13 mouse cellular contexts compared by ENCODE assay signal in genomic region chr4:124663034-124663433, GRCm38 (mm10). TPM values are rescaled to one million over a fixed set of nuclear protein-coding genes. Genes with fewer than 3 reads are reported as not detected.
A peak's percentile ranks its signal among the peaks of the same experiment; 100 is the strongest.
DNase-seq lines count a peak whose midpoint lies in the region; ATAC-seq and TF ChIP-seq lines count a peak whose summit lies in the region.
"Had no signal": no experiment of that assay in that cellular context is flagged by ENCODE, and none has a peak within 500 bp of the region (broad histone marks: within the 10 kb centered on the region; RNA-seq: fewer than 3 reads in every experiment).

No protein-coding gene starts in this region.

- no peak for TF ChIP-seq POLR2A in liver, adult 2 months (IDR thresholded peaks at IDR 0.05; ENCODE audit: extremely low read depth, insufficient read depth, low read length)

- peak; percentile 26; the same call in 1 of the 2 replicates for TF ChIP-seq CTCF in liver, adult 2 months (IDR thresholded peaks at IDR 0.05; ENCODE audit: low read depth, low read length)

- no peak for ATAC-seq in embryonic facial prominence, embryonic 14.5 days (ENCODE audit: low read depth)
- no peak for ATAC-seq in liver, embryonic 11.5 days (replicated peaks; ENCODE audit: low FRiP score)
- peak; percentile 69 for ATAC-seq in megakaryocyte progenitor cell, adult 5-6 weeks (replicated peaks; ENCODE audit: poor library complexity)
- no peak for ATAC-seq in megakaryocyte-erythroid progenitor cell, adult 5-6 weeks (replicated peaks; ENCODE audit: low FRiP score, low TSS enrichment, poor library complexity, severe bottlenecking)

- peaks cover 64% of the 10 kb centered on the region for H3K27me3 ChIP-seq in embryonic facial prominence, embryonic 14.5 days (replicated peaks; ENCODE audit: control insufficient read depth, insufficient read depth, low read length)
- peaks cover 100% of the 10 kb centered on the region for H3K27me3 ChIP-seq in embryonic facial prominence, embryonic 10.5 days (replicated peaks; ENCODE audit: low read depth, poor library complexity, severe bottlenecking)
- H3K27me3 ChIP-seq in liver, adult 2 months (ENCODE audit: control insufficient read depth, insufficient read depth, low read length) = peaks cover 23% of the 10 kb centered on the region
- H3K27me3 ChIP-seq in liver, embryonic 11.5 days (replicated peaks; ENCODE audit: control insufficient read depth, insufficient read depth, low read length) = peaks cover 79% of the 10 kb centered on the region

- H3K4me3 ChIP-seq in embryonic facial prominence, embryonic 14.5 days (ENCODE audit: low read depth, low read length) = no peak overlapping the region
- no peak overlapping the region for H3K4me3 ChIP-seq in embryonic facial prominence, embryonic 10.5 days
- H3K4me3 ChIP-seq in liver, adult 2 months (ENCODE audit: insufficient read depth, low read depth, low read length) = no peak overlapping the region
- H3K4me3 ChIP-seq in liver, embryonic 11.5 days (ENCODE audit: low read depth, low read length) = no peak overlapping the region
- H3K4me3 ChIP-seq: heart, embryonic 10.5 days; hindbrain, embryonic 15.5 days; limb, embryonic 13.5 days had no signal

- no peak overlapping the region for H3K9ac ChIP-seq in embryonic facial prominence, embryonic 14.5 days (ENCODE audit: low read depth, low read length)
- no peak overlapping the region for H3K9ac ChIP-seq in liver, adult 2 months (ENCODE audit: low read depth, low read length)
- H3K9ac ChIP-seq in liver, embryonic 11.5 days (ENCODE audit: low read depth, low read length) = no peak overlapping the region
- H3K9ac ChIP-seq: hindbrain, embryonic 15.5 days; limb, embryonic 13.5 days had no signal

- 0 out of 2 replicates have a peak, but pooled peaks cover 3% of the 10 kb centered on the region for H3K4me1 ChIP-seq in embryonic facial prominence, embryonic 14.5 days (ENCODE audit: control insufficient read depth, insufficient read depth, low read length)
- H3K4me1 ChIP-seq in embryonic facial prominence, embryonic 10.5 days = peaks cover 36% of the 10 kb centered on the region
- no peaks in the 10 kb centered on the region for H3K4me1 ChIP-seq in liver, adult 2 months (ENCODE audit: control insufficient read depth, insufficient read depth, low read length)
- peaks cover 1% of the 10 kb centered on the region for H3K4me1 ChIP-seq in liver, embryonic 11.5 days (replicated peaks; ENCODE audit: control insufficient read depth, insufficient read depth, low read length)

- no peaks in the 10 kb centered on the region for H3K9me3 ChIP-seq in embryonic facial prominence, embryonic 14.5 days (ENCODE audit: control insufficient read depth, low read length)
- H3K9me3 ChIP-seq in embryonic facial prominence, embryonic 10.5 days = no peaks in the 10 kb centered on the region
- H3K9me3 ChIP-seq in liver, embryonic 11.5 days (ENCODE audit: control insufficient read depth, low read length) = no peaks in the 10 kb centered on the region
- H3K9me3 ChIP-seq: heart, embryonic 10.5 days; hindbrain, embryonic 15.5 days; limb, embryonic 13.5 days had no signal

- H3K36me3 ChIP-seq in embryonic facial prominence, embryonic 14.5 days (ENCODE audit: control insufficient read depth, insufficient read depth, low read length) = no peaks in the 10 kb centered on the region
- no peaks in the 10 kb centered on the region for H3K36me3 ChIP-seq in embryonic facial prominence, embryonic 10.5 days (replicated peaks)
- H3K36me3 ChIP-seq in liver, adult 2 months (ENCODE audit: control insufficient read depth, insufficient read depth, low read length) = no peaks in the 10 kb centered on the region
- no peaks in the 10 kb centered on the region for H3K36me3 ChIP-seq in liver, embryonic 11.5 days (ENCODE audit: control insufficient read depth, insufficient read depth, low read length)
- H3K36me3 ChIP-seq: heart, embryonic 10.5 days; hindbrain, embryonic 15.5 days; limb, embryonic 13.5 days had no signal

- DNase-seq in embryonic facial prominence, embryonic 14.5 days (ENCODE audit: low spot score) = peak; percentile 29
- no peak for DNase-seq in embryonic facial prominence, embryonic 10.5 days (ENCODE audit: low spot score)
- no peak for DNase-seq in liver, adult 2 months (ENCODE audit: extremely low read depth, low read depth, low spot score)
- no peak for DNase-seq in liver, embryonic 11.5 days (ENCODE audit: low spot score)
- peak; percentile 41 for DNase-seq in ES-CJ7 (ENCODE audit: low read depth, low spot score)
- no peak for DNase-seq in left cerebral cortex, adult 9 months (ENCODE audit: low spot score in 2 of 2)
- DNase-seq: thymus, postnatal 14 days had no signal

- no peak overlapping the region for H3K27ac ChIP-seq in embryonic facial prominence, embryonic 14.5 days (replicated peaks; ENCODE audit: low read depth, low read length)
- no peak overlapping the region for H3K27ac ChIP-seq in embryonic facial prominence, embryonic 10.5 days (replicated peaks)
- no peak overlapping the region for H3K27ac ChIP-seq in liver, adult 2 months (replicated peaks; ENCODE audit: insufficient read depth, low read depth, low read length)
- H3K27ac ChIP-seq in liver, embryonic 11.5 days (ENCODE audit: low read depth, low read length) = no peak overlapping the region
- H3K27ac ChIP-seq: heart, embryonic 10.5 days; hindbrain, embryonic 15.5 days; limb, embryonic 13.5 days had no signal

- no peak overlapping the region for H3K4me2 ChIP-seq in embryonic facial prominence, embryonic 14.5 days (ENCODE audit: low read depth, low read length)
- no peak overlapping the region for H3K4me2 ChIP-seq in liver, embryonic 11.5 days
- H3K4me2 ChIP-seq: hindbrain, embryonic 15.5 days; limb, embryonic 13.5 days had no signal

- no peaks in the 10 kb centered on the region for H3K79me2 ChIP-seq in liver, adult 2 months (ENCODE audit: control insufficient read depth, insufficient read depth, low read length)

- 49% methylated on average over 3 of the region's 3 CpGs for WGBS in embryonic facial prominence, embryonic 14.5 days
- 62% methylated on average over 3 of the region's 3 CpGs for WGBS in embryonic facial prominence, embryonic 10.5 days
- 46% methylated on average over 3 of the region's 3 CpGs for WGBS in liver, adult 2 months
- 49% methylated on average over 3 of the region's 3 CpGs for WGBS in liver, embryonic 11.5 days

RNA-seq across cellular contexts. Expression of gene Pou3f1, which starts 6.4 kb away (rescaled TPM):
- polyA plus RNA-seq in embryonic facial prominence, embryonic 14.5 days (2014; fragmentation: Nextera tagmentation; extraction: Ambion mirVana) = 1.2 and 1.7 TPM in 2 replicates
- 1.7 and 2.5 TPM in 2 replicates for polyA plus RNA-seq in embryonic facial prominence, embryonic 10.5 days (2016; fragmentation: Nextera tagmentation; extraction: Ambion mirVana)
- not detected in 2 replicates for total RNA-seq in liver, adult 2 months (2014; rRNA removed)
- polyA plus RNA-seq in liver, adult 2 months (2012; rRNA removed) = 0.02 TPM in 1 of 2 replicates, not detected in the other
- polyA plus RNA-seq in liver, embryonic 11.5 days (2014; fragmentation: Nextera tagmentation; extraction: Ambion mirVana) = 0.16 and 0.21 TPM in 2 replicates
- total RNA-seq in megakaryocyte progenitor cell, adult 5-6 weeks (2015) = 0.05 TPM in 1 of 2 replicates, not detected in the other
- total RNA-seq in megakaryocyte progenitor cell, adult 5-6 weeks (2017) = not detected in 2 replicates
- total RNA-seq in megakaryocyte-erythroid progenitor cell, adult 5-6 weeks (2014; fragmentation: Nextera tagmentation) = not detected in 2 replicates
- total RNA-seq in megakaryocyte-erythroid progenitor cell, adult 5-6 weeks (2017) = 0.23 TPM in 1 of 2 replicates, not detected in the other

RNA-seq across cellular contexts. Expression of gene Utp11, which starts 30.4 kb away (rescaled TPM):
- polyA plus RNA-seq in embryonic facial prominence, embryonic 14.5 days (2014; fragmentation: Nextera tagmentation; extraction: Ambion mirVana) = 58.6 and 62.7 TPM in 2 replicates
- polyA plus RNA-seq in embryonic facial prominence, embryonic 10.5 days (2016; fragmentation: Nextera tagmentation; extraction: Ambion mirVana) = 70.8 and 78.6 TPM in 2 replicates
- 9.3 and 11.6 TPM in 2 replicates for total RNA-seq in liver, adult 2 months (2014; rRNA removed)
- polyA plus RNA-seq in liver, adult 2 months (2012; rRNA removed) = 4.2 and 5.5 TPM in 2 replicates
- 73.3 and 80.5 TPM in 2 replicates for polyA plus RNA-seq in liver, embryonic 11.5 days (2014; fragmentation: Nextera tagmentation; extraction: Ambion mirVana)
- total RNA-seq in megakaryocyte progenitor cell, adult 5-6 weeks (2015) = 78.0 and 81.5 TPM in 2 replicates
- 70.8 and 93.1 TPM in 2 replicates for total RNA-seq in megakaryocyte progenitor cell, adult 5-6 weeks (2017)
- total RNA-seq in megakaryocyte-erythroid progenitor cell, adult 5-6 weeks (2014; fragmentation: Nextera tagmentation) = 54.9 and 55.0 TPM in 2 replicates
- total RNA-seq in megakaryocyte-erythroid progenitor cell, adult 5-6 weeks (2017) = 101 and 103 TPM in 2 replicates

RNA-seq across cellular contexts. Expression of gene Fhl3, which starts 37.5 kb away (rescaled TPM):
- polyA plus RNA-seq in embryonic facial prominence, embryonic 14.5 days (2014; fragmentation: Nextera tagmentation; extraction: Ambion mirVana) = 15.7 and 18.2 TPM in 2 replicates
- 10.8 and 15.5 TPM in 2 replicates for polyA plus RNA-seq in embryonic facial prominence, embryonic 10.5 days (2016; fragmentation: Nextera tagmentation; extraction: Ambion mirVana)
- total RNA-seq in liver, adult 2 months (2014; rRNA removed) = 0.20 and 0.28 TPM in 2 replicates
- polyA plus RNA-seq in liver, adult 2 months (2012; rRNA removed) = 0.95 and 1.5 TPM in 2 replicates
- 5.1 and 6.8 TPM in 2 replicates for polyA plus RNA-seq in liver, embryonic 11.5 days (2014; fragmentation: Nextera tagmentation; extraction: Ambion mirVana)
- total RNA-seq in megakaryocyte progenitor cell, adult 5-6 weeks (2015) = 17.1 and 19.3 TPM in 2 replicates
- total RNA-seq in megakaryocyte progenitor cell, adult 5-6 weeks (2017) = 4.9 and 5.3 TPM in 2 replicates
- 3.3 and 5.3 TPM in 2 replicates for total RNA-seq in megakaryocyte-erythroid progenitor cell, adult 5-6 weeks (2014; fragmentation: Nextera tagmentation)
- 0.42 and 4.1 TPM in 2 replicates for total RNA-seq in megakaryocyte-erythroid progenitor cell, adult 5-6 weeks (2017)

RNA-seq across cellular contexts. Expression of gene Sf3a3, which starts 51.5 kb away (rescaled TPM):
- 110 and 118 TPM in 2 replicates for polyA plus RNA-seq in embryonic facial prominence, embryonic 14.5 days (2014; fragmentation: Nextera tagmentation; extraction: Ambion mirVana)
- polyA plus RNA-seq in embryonic facial prominence, embryonic 10.5 days (2016; fragmentation: Nextera tagmentation; extraction: Ambion mirVana) = 265 and 267 TPM in 2 replicates
- total RNA-seq in liver, adult 2 months (2014; rRNA removed) = 12.1 and 15.1 TPM in 2 replicates
- 5.5 and 6.6 TPM in 2 replicates for polyA plus RNA-seq in liver, adult 2 months (2012; rRNA removed)
- polyA plus RNA-seq in liver, embryonic 11.5 days (2014; fragmentation: Nextera tagmentation; extraction: Ambion mirVana) = 172 and 182 TPM in 2 replicates
- total RNA-seq in megakaryocyte progenitor cell, adult 5-6 weeks (2015) = 98.5 and 113 TPM in 2 replicates
- 158 and 175 TPM in 2 replicates for total RNA-seq in megakaryocyte progenitor cell, adult 5-6 weeks (2017)
- total RNA-seq in megakaryocyte-erythroid progenitor cell, adult 5-6 weeks (2014; fragmentation: Nextera tagmentation) = 99.2 and 101 TPM in 2 replicates
- total RNA-seq in megakaryocyte-erythroid progenitor cell, adult 5-6 weeks (2017) = 208 and 222 TPM in 2 replicates

RNA-seq across cellular contexts. Expression of gene 3100002H09Rik, which starts 52.4 kb away (rescaled TPM):
- 0.47 TPM in 1 of 2 replicates, not detected in the other for polyA plus RNA-seq in embryonic facial prominence, embryonic 14.5 days (2014; fragmentation: Nextera tagmentation; extraction: Ambion mirVana)
- polyA plus RNA-seq in embryonic facial prominence, embryonic 10.5 days (2016; fragmentation: Nextera tagmentation; extraction: Ambion mirVana) = 0.24 TPM in 1 of 2 replicates, not detected in the other
- not detected in 2 replicates for total RNA-seq in liver, adult 2 months (2014; rRNA removed)
- not detected in 2 replicates for polyA plus RNA-seq in liver, adult 2 months (2012; rRNA removed)
- not detected in 2 replicates for polyA plus RNA-seq in liver, embryonic 11.5 days (2014; fragmentation: Nextera tagmentation; extraction: Ambion mirVana)
- not detected in 2 replicates for total RNA-seq in megakaryocyte progenitor cell, adult 5-6 weeks (2015)
- not detected in 2 replicates for total RNA-seq in megakaryocyte progenitor cell, adult 5-6 weeks (2017)
- not detected in 2 replicates for total RNA-seq in megakaryocyte-erythroid progenitor cell, adult 5-6 weeks (2014; fragmentation: Nextera tagmentation)
- not detected in 2 replicates for total RNA-seq in megakaryocyte-erythroid progenitor cell, adult 5-6 weeks (2017)
- polyA plus RNA-seq: embryonic facial prominence, embryonic 11.5 days had no signal

Comparison
In these comparisons a context has a peak if more than half of its experiments do, and no peak if none do; other contexts are left out.
1. DNase-seq: peak in embryonic facial prominence, embryonic 14.5 days (single experiment) and ES-CJ7 (single experiment); none in embryonic facial prominence, embryonic 10.5 days (single experiment), liver, adult 2 months (single experiment), liver, embryonic 11.5 days (single experiment) and left cerebral cortex, adult 9 months (0 of 2).